Mouse (Mus musculus): ENCODE measurements at regions not wholly inside any gene's neighbourhood (a gene's known extent, or its start where the extent isn't known, plus 50 kb on each side); places are given as distances from the start of the nearest gene placed in this dataset.

DNA sequence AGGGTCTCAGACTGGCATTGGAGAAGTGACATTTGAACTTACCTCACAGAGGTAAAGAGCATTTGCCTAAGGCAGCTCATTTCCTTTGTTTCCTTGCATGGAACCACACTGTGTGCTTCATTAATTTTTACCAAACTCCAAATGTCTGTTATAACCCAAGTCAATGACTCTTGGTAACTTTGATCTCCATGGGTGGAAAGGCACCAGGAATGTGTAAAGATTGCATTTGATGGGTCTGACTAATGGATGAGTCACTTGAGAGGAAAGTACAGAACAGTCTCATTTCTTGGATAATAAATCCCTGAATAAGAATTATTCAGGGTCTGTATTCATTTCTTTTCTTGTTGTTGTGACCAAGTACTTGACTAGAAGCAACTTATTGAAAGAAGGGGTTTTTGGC lies 97.3 kb upstream of the Rab11fip2 start:
- no peak for DNase-seq (ENCODE audit: low read depth in 2 of 2, low spot score in 2 of 2)

DNA sequence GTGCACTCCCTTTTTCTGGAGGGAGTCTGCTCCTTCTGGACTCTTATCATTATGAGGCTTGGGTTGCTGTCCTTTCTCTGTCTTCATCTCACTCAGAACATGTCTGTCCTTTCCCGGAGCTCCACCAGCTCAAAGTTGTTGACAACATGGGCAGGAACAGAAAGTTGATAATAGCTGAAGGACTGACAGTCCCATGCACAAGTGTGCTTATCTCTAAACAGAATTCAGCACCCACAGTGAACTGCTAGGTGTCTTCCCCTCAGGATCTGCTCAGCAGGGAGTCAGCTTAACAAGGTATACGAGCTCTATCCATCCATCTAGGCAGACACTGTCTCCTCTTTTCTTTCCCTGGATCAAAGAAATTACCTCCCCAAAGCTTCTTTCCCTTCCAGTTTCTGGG lies 89.2 kb upstream of the Rab11fip2 start:
- no peak for DNase-seq (ENCODE audit: low read depth in 2 of 2, low spot score in 2 of 2)

GRCm38 (mm10) chr19:60030212-60030788 lies 86.8 kb upstream of the Rab11fip2 start:
- no peak for DNase-seq (ENCODE audit: low read depth in 2 of 2, low spot score in 2 of 2)

GRCm38 (mm10) chr19:60029720-60030119 lies 86.3 kb upstream of the Rab11fip2 start:
- no peak for DNase-seq (ENCODE audit: low read depth in 2 of 2, low spot score in 2 of 2)

- no peak for DNase-seq (ENCODE audit: low read depth in 2 of 2, low spot score in 2 of 2)
Measured at GRCm38 (mm10) chr19:60015614-60016300, 72.3 kb upstream of the Rab11fip2 start.

DNA sequence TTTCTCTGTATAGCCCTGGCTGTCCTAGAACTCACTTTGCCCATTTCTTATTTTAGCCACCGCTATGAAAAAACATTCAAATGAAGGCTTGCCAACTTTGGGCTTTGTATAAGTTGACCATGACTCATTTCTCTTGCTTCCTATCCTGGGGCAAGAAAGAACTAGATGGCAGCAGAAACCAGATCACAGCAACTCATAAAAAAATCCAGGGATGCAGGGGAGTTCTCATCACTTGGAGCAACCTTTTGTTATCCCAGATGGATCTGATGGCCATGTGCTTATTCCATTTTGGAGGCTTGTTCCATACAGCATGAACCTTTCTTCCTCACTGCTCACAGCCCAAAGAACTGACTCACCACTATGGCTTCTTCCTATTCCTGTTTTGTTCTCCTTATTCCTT lies 52.1 kb upstream of the Rab11fip2 start:
- no peak for DNase-seq (ENCODE audit: low read depth in 2 of 2, low spot score in 2 of 2)

Measured in CD8-positive naive resting alpha-beta T cell, adult 2 months (primary cell).